Comparison of ENCODE assay signal across 14 mouse cellular contexts in the genomic region with DNA sequence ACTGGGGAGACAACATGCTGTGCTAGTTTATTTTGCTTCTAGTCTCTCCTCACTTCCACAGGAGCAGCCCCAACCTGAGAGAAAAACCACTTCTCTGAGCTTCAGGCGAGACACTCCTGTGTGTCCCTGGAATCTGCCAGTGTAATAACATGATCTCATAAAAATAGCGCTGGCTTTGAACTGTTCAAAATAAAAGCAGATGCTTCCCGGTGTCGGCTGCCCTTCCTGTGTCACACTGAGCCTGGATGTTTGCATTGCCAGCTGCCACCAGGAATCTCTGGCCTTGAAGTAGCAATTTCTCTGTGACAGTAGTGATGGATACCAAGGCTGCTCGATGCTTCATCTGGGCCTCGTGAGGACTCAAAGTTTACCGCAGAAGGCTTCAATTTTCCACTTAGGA.
DNase-seq lines count a peak whose midpoint lies in the region; ATAC-seq lines count a peak whose summit lies in the region.
"Had no signal": no experiment of that assay in that cellular context is flagged by ENCODE, and none has a peak within 500 bp of the region (broad histone marks: within the 10 kb centered on the region; RNA-seq: fewer than 3 reads in every experiment).

No protein-coding gene starts in this region.

- ATAC-seq in embryonic facial prominence, embryonic 12.5 days (ENCODE audit: insufficient number of reproducible peaks, insufficient read depth, low FRiP score, low TSS enrichment): no peak
- no peak for ATAC-seq in limb, embryonic 12.5 days (ENCODE audit: insufficient number of reproducible peaks, insufficient read depth, low FRiP score, low TSS enrichment, low read depth)
- no peak for ATAC-seq in midbrain, embryonic 16.5 days
- no peak for ATAC-seq in liver, embryonic 12.5 days

- no peaks in the 10 kb centered on the region for H3K9me3 ChIP-seq in embryonic facial prominence, embryonic 12.5 days
- H3K9me3 ChIP-seq in limb, embryonic 12.5 days: no peaks in the 10 kb centered on the region
- H3K9me3 ChIP-seq in midbrain, embryonic 16.5 days (replicated peaks; ENCODE audit: control insufficient read depth, low read length, poor library complexity, severe bottlenecking): no peaks in the 10 kb centered on the region
- no peaks in the 10 kb centered on the region for H3K9me3 ChIP-seq in liver, embryonic 12.5 days (replicated peaks)
- H3K9me3 ChIP-seq: liver, embryonic 13.5 days; midbrain, embryonic 10.5 days had no signal

- no peaks in the 10 kb centered on the region for H3K36me3 ChIP-seq in embryonic facial prominence, embryonic 12.5 days
- 0 out of 2 replicates have a peak, but pooled peaks cover 6% of the 10 kb centered on the region for H3K36me3 ChIP-seq in limb, embryonic 12.5 days
- no peaks in the 10 kb centered on the region for H3K36me3 ChIP-seq in midbrain, embryonic 16.5 days (ENCODE audit: control insufficient read depth, insufficient read depth, low read length)
- H3K36me3 ChIP-seq in liver, embryonic 12.5 days: no peaks in the 10 kb centered on the region
- H3K36me3 ChIP-seq: liver, embryonic 13.5 days; midbrain, embryonic 10.5 days had no signal

- DNase-seq in adrenal gland, adult (ENCODE audit: inconsistent age in 2 of 2, low spot score in 1 of 2): peak; percentile 55 to 72
- DNase-seq in adrenal gland, postnatal 4 days (ENCODE audit: low spot score in 2 of 2): no peak
- DNase-seq in kidney, adult 9 months: peak; percentile 28
- no peak for DNase-seq in kidney, adult 18-20 months
- DNase-seq: cerebellum, adult 9-10 months; heart, postnatal 4 days; liver, embryonic 13.5 days; spleen, adult 18-20 months; thymus, adult 2 months had no signal

- peaks cover 12% of the 10 kb centered on the region for H3K4me1 ChIP-seq in embryonic facial prominence, embryonic 12.5 days
- H3K4me1 ChIP-seq in limb, embryonic 12.5 days (replicated peaks): peaks cover 24% of the 10 kb centered on the region
- H3K4me1 ChIP-seq in midbrain, embryonic 16.5 days (ENCODE audit: control insufficient read depth, insufficient read depth, low read length): no peaks in the 10 kb centered on the region
- no peaks in the 10 kb centered on the region for H3K4me1 ChIP-seq in liver, embryonic 12.5 days
- H3K4me1 ChIP-seq: liver, embryonic 13.5 days had no signal

- no peak overlapping the region for H3K4me3 ChIP-seq in embryonic facial prominence, embryonic 12.5 days
- H3K4me3 ChIP-seq in limb, embryonic 12.5 days (replicated peaks): no peak overlapping the region
- no peak overlapping the region for H3K4me3 ChIP-seq in midbrain, embryonic 16.5 days (ENCODE audit: low read depth, low read length)
- H3K4me3 ChIP-seq in liver, embryonic 12.5 days: no peak overlapping the region
- H3K4me3 ChIP-seq: liver, embryonic 13.5 days; midbrain, embryonic 10.5 days had no signal

- H3K27ac ChIP-seq in embryonic facial prominence, embryonic 12.5 days: peak overlapping the region; percentile 32; the same call in 1 of the 2 replicates
- peak overlapping the region; percentile 45; the same call in 1 of the 2 replicates for H3K27ac ChIP-seq in limb, embryonic 12.5 days
- no peak overlapping the region for H3K27ac ChIP-seq in midbrain, embryonic 16.5 days (ENCODE audit: low read length)
- H3K27ac ChIP-seq in liver, embryonic 12.5 days: no peak overlapping the region
- H3K27ac ChIP-seq: liver, embryonic 13.5 days; midbrain, embryonic 10.5 days had no signal

- no peaks in the 10 kb centered on the region for H3K27me3 ChIP-seq in embryonic facial prominence, embryonic 12.5 days
- H3K27me3 ChIP-seq in limb, embryonic 12.5 days: no peaks in the 10 kb centered on the region
- H3K27me3 ChIP-seq in midbrain, embryonic 16.5 days (ENCODE audit: control insufficient read depth, insufficient read depth, low read depth, low read length): no peaks in the 10 kb centered on the region
- no peaks in the 10 kb centered on the region for H3K27me3 ChIP-seq in liver, embryonic 12.5 days (replicated peaks)
- H3K27me3 ChIP-seq: liver, embryonic 13.5 days had no signal

- no peak overlapping the region for H3K4me2 ChIP-seq in embryonic facial prominence, embryonic 12.5 days (replicated peaks)
- no peak overlapping the region for H3K4me2 ChIP-seq in limb, embryonic 12.5 days
- no peak overlapping the region for H3K4me2 ChIP-seq in midbrain, embryonic 16.5 days (ENCODE audit: low read length)
- no peak overlapping the region for H3K4me2 ChIP-seq in liver, embryonic 12.5 days
- H3K4me2 ChIP-seq: liver, embryonic 13.5 days had no signal

- 23% methylated on average over 7 of the region's 7 CpGs for WGBS in embryonic facial prominence, embryonic 12.5 days
- WGBS in limb, embryonic 12.5 days: 8% methylated on average over 7 of the region's 7 CpGs
- WGBS in midbrain, embryonic 16.5 days: 61% methylated on average over 7 of the region's 7 CpGs
- WGBS in liver, embryonic 12.5 days (ENCODE audit: insufficient replicate concordance): 65% methylated on average over 7 of the region's 7 CpGs

- no peak overlapping the region for H3K9ac ChIP-seq in embryonic facial prominence, embryonic 12.5 days
- H3K9ac ChIP-seq in limb, embryonic 12.5 days (replicated peaks): no peak overlapping the region
- H3K9ac ChIP-seq in midbrain, embryonic 16.5 days (ENCODE audit: low read depth, low read length): no peak overlapping the region
- no peak overlapping the region for H3K9ac ChIP-seq in liver, embryonic 12.5 days
- H3K9ac ChIP-seq: liver, embryonic 13.5 days had no signal

Comparison
In these comparisons a context has a peak if more than half of its experiments do, and no peak if none do; other contexts are left out.
1. DNase-seq: peak in adrenal gland, adult (2 of 2) and kidney, adult 9 months (single experiment); none in adrenal gland, postnatal 4 days (0 of 2) and kidney, adult 18-20 months (single experiment).
2. H3K27ac ChIP-seq: peak in embryonic facial prominence, embryonic 12.5 days (single experiment) and limb, embryonic 12.5 days (single experiment); none in midbrain, embryonic 16.5 days (single experiment) and liver, embryonic 12.5 days (single experiment).